Mouse (Mus musculus): ENCODE results near the gene Egf.

Gene Egf

GRCm38 (mm10) chr3:129649586-129650292, 105.4 kb downstream of the Egf start:
- DNase-seq = no peak

DNA sequence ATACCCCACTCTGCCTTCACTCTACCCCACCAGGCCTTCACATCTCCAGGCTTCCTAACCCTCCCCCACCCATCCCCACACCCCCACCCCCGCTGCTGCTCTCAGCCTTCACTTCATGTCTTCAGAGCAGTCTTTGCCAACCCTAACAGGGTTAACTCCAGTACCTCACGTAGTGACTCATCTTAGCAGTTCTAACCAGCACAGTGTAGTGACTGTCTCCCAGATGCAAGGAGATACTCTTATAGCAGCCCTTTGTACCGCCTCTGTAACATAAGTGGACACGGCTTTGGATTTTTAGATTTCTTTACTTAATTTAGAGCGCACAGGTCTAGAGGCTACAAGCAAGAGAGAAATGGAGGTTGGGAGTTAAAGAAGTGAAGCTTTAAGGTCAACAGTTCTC, 106.5 kb downstream of the Egf start:
- DNase-seq = no peak

GRCm38 (mm10) chr3:129647312-129647711, 107.8 kb downstream of the Egf start:
- DNase-seq = no peak

DNA sequence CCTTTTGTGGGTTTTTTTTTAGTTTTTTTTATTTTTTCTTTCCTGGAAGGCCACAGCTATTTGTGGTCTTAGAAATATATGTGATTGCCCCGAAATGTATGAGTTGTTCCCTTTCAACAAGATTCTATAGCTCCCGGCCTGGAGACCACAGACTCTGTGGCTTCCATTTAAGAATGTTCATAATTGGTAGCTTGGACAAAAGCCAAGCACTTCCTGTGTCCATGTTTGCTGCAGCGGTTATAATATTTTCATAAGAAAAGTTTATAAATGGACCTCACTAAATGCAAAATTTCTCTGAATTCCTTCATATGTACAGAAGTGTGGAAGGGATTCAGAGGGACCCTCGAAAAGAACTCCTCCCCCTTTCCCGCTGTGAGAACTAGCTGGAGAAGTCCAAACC, 108.3 kb downstream of the Egf start:
- no peak for DNase-seq

GRCm38 (mm10) chr3:129645409-129645808, 109.7 kb downstream of the Egf start:
- no peak for DNase-seq

DNA sequence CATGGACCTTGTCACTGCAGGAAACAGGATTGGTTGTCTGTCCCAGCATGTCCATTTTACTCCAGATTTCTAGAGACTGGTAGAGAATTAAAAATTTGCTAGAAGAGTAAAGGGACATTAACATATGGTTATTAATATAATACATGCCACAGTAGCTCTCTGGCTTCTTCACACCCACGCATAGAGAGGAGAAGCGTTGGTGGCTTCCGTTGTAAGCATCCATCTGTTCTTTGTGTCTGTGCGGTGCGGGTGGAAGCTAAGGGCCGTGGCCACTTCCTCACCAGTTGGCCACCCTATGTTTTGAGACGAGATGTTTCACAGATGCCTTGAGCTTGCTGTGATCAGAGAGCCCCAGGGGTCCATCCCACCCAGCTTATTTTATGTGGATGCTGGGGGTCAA, 113.5 kb downstream of the Egf start:
- no peak for DNase-seq

- no peak for DNase-seq
Measured at GRCm38 (mm10) chr3:129640211-129641000, 114.7 kb downstream of the Egf start.

DNA sequence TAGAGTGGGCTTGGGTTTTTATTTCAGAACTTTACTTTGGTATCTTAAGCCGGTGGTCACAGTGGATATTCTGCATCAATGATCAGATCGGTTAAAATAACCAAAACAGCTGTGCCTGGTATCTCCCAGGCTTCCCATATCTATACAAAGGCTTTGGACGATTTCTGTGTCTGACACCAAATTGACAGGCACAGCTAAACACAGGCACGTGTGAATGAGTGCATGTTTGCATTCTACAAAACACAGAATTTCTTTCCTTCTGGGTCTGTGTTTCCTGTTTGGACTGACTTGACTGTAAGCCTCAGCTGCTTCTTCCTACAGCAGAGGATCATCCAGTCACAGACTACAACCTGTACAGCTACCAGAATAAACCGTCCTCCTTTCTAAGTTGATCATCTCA, 115.4 kb downstream of the Egf start:
- no peak for DNase-seq

DNA sequence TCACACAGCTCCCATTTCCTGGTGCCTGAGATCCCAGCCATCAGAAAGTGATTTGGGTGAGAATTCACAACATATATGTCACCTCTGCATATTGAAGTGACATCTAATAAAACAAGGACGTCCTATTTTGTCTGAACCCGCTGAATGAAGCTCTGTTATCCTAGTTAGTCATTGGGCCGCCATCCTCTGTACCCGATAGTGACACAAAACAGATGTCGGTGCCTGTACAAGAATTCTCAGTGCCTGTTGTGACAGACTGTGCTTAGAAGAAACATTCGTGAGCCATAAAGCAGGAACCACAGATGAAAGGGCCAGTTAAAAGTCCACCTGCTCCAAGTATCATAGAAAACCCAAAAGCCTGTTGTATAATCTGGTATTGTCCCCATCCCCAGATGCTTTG, 117.7 kb downstream of the Egf start:
- DNase-seq = no peak

GRCm38 (mm10) chr3:129634260-129634901, 120.7 kb downstream of the Egf start:
- DNase-seq = no peak

DNA sequence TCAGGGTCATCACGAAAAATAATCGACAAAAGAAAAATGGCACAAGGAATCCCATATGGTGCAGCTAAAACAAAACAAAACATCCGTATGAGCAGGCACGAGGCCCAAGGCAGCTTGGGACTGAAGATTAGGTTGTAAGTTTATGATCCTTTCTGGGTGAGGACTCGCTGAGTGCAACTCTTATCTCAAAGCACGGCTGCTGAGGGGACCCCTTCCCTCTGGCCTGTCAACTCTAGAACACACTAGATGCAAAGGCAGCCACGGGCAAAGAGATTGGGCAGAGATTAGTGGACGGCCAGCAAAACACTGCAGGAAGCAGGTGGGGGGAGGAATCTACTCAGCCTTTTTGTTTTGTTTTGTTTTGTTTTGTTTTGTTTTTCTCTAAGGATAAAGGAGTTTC, 121.6 kb downstream of the Egf start:
- DNase-seq = peak; percentile 18

DNA sequence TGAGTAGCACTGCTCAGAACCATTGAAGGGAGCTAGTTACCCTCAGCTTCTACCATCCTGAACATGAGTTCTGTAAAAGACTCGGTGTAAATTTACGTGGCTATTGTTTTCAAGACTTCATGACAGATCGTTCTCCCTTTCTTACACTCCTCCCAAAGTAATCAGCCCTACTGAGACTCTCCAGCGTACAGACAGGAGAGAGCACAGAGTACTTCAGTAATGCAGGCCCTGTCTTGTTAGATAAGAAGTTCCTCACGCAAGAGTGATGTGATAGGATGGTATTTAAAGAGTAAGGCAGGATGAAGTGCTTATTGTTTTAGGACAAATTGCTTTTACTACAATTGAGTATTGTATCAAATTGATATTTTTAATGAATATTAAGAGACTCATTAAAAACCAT, 123.3 kb downstream of the Egf start:
- no peak for DNase-seq

- no peak for DNase-seq
Measured at GRCm38 (mm10) chr3:129631018-129631417, 124.1 kb downstream of the Egf start.

Data from liver (tissue).